In genomic region chr3:102194291-102195051, GRCm38 (mm10) we compare ENCODE assay signal across 9 mouse cellular contexts. TPM values are rescaled to one million over a fixed set of nuclear protein-coding genes. Genes with fewer than 3 reads are reported as not detected.
A peak's percentile ranks its signal among the peaks of the same experiment; 100 is the strongest.
DNase-seq lines count a peak whose midpoint lies in the region; ATAC-seq lines count a peak whose summit lies in the region.
"Had no signal": no experiment of that assay in that cellular context is flagged by ENCODE, and none has a peak within 500 bp of the region (broad histone marks: within the 10 kb centered on the region; RNA-seq: fewer than 3 reads in every experiment).

No protein-coding gene starts in this region.

- peak; percentile 41 for DNase-seq in kidney, postnatal 14 days
- no peak for DNase-seq in kidney, adult 11 months
- DNase-seq in limb, embryonic 11.5 days (ENCODE audit: low spot score): peak; percentile 61
- DNase-seq in retina, postnatal 1 day: peak; percentile 55
- DNase-seq in left cerebral cortex, adult 18-20 months (ENCODE audit: low spot score in 2 of 2): no peak
- DNase-seq in spleen, adult 18-20 months: no peak
- no peak for DNase-seq in ovary, postnatal 14 days (ENCODE audit: low spot score)

- no peak for ATAC-seq in forebrain, embryonic 12.5 days (ENCODE audit: low FRiP score)
- 0 out of 2 replicates have a peak, but pooled peaks have one; percentile 29 for ATAC-seq in limb, embryonic 11.5 days (ENCODE audit: insufficient number of reproducible peaks, low FRiP score, low TSS enrichment, low read depth)
- ATAC-seq: Patski had no signal

- H3K9me3 ChIP-seq in forebrain, embryonic 12.5 days: no peaks in the 10 kb centered on the region
- H3K9me3 ChIP-seq in limb, embryonic 11.5 days (ENCODE audit: control insufficient read depth, low read length): no peaks in the 10 kb centered on the region

- peak overlapping the region; percentile 59 for H3K27ac ChIP-seq in forebrain, embryonic 12.5 days
- H3K27ac ChIP-seq in limb, embryonic 11.5 days (replicated peaks; ENCODE audit: low read depth, low read length): peak overlapping the region; percentile 53

- peaks cover 86% of the 10 kb centered on the region for H3K27me3 ChIP-seq in forebrain, embryonic 12.5 days
- H3K27me3 ChIP-seq in limb, embryonic 11.5 days (ENCODE audit: control insufficient read depth, insufficient read depth, low read length): no peaks in the 10 kb centered on the region
- H3K27me3 ChIP-seq: Patski had no signal

- no peak overlapping the region for H3K9ac ChIP-seq in forebrain, embryonic 12.5 days
- no peak overlapping the region for H3K9ac ChIP-seq in limb, embryonic 11.5 days (ENCODE audit: low read length)

- H3K4me2 ChIP-seq in forebrain, embryonic 12.5 days: peak overlapping the region; percentile 42
- H3K4me2 ChIP-seq in limb, embryonic 11.5 days (ENCODE audit: low read depth, severe bottlenecking): peak overlapping the region; percentile 27; the same call in 1 of the 2 replicates

- no peaks in the 10 kb centered on the region for H3K36me3 ChIP-seq in forebrain, embryonic 12.5 days (replicated peaks)
- 0 out of 2 replicates have a peak, but pooled peaks cover 2% of the 10 kb centered on the region for H3K36me3 ChIP-seq in limb, embryonic 11.5 days (ENCODE audit: control insufficient read depth, insufficient read depth, low read length)

- H3K4me3 ChIP-seq in forebrain, embryonic 12.5 days (replicated peaks): no peak overlapping the region
- H3K4me3 ChIP-seq in limb, embryonic 11.5 days (ENCODE audit: low read depth, low read length): no peak overlapping the region

- peaks cover 41% of the 10 kb centered on the region for H3K4me1 ChIP-seq in forebrain, embryonic 12.5 days
- H3K4me1 ChIP-seq in limb, embryonic 11.5 days (ENCODE audit: control insufficient read depth, insufficient read depth, low read length): peaks cover 47% of the 10 kb centered on the region

- WGBS in forebrain, embryonic 12.5 days: 5% methylated on average over 11 of the region's 11 CpGs
- 4% methylated on average over 11 of the region's 11 CpGs for WGBS in limb, embryonic 11.5 days

RNA-seq across cellular contexts. Expression of gene Vangl1, which starts 10.0 kb away (rescaled TPM):
- polyA plus RNA-seq in forebrain, embryonic 12.5 days (2016; fragmentation: Nextera tagmentation; extraction: Ambion mirVana): 4.3 and 5.8 TPM in 2 replicates
- polyA plus RNA-seq in limb, embryonic 11.5 days (2014; fragmentation: Nextera tagmentation; extraction: Ambion mirVana): 11.8 and 15.4 TPM in 2 replicates
- 1 to 10 TPM; 4.3 to 5.1 TPM for total RNA-seq in left cerebral cortex, adult 18-20 months (2021)

Comparison
In these comparisons a context has a peak if more than half of its experiments do, and no peak if none do; other contexts are left out.
1. DNase-seq: peak in kidney, postnatal 14 days (single experiment), limb, embryonic 11.5 days (single experiment) and retina, postnatal 1 day (single experiment); none in kidney, adult 11 months (single experiment), left cerebral cortex, adult 18-20 months (0 of 2), spleen, adult 18-20 months (0 of 2) and ovary, postnatal 14 days (single experiment).